Mouse (Mus musculus) right cerebral cortex, postnatal 25 days (tissue): ENCODE results near the gene Prss57.
A peak's percentile ranks its signal among the peaks of the same experiment; 100 is the strongest.

Source experiments
- DNase-seq: peaks from one replicate; pipeline ENCODE4 v3.0.0; 2022

The Prss57 gene

GRCm38 (mm10) chr10:79790861-79791260, at the start of gene Prss57:
Gene Prss57, minus strand, starts transcription at chr10:79790961.
- DNase-seq, result no peak

GRCm38 (mm10) chr10:79840091-79840490, 49.3 kb upstream of the Prss57 start:
- no peak for DNase-seq

- DNase-seq, result no peak
These were observed 47.4 kb upstream of the Prss57 start for GRCm38 (mm10) chr10:79838151-79838550.

- DNase-seq, result no peak
These were observed 46.2 kb upstream of the Prss57 start for GRCm38 (mm10) chr10:79836918-79837317.

DNA sequence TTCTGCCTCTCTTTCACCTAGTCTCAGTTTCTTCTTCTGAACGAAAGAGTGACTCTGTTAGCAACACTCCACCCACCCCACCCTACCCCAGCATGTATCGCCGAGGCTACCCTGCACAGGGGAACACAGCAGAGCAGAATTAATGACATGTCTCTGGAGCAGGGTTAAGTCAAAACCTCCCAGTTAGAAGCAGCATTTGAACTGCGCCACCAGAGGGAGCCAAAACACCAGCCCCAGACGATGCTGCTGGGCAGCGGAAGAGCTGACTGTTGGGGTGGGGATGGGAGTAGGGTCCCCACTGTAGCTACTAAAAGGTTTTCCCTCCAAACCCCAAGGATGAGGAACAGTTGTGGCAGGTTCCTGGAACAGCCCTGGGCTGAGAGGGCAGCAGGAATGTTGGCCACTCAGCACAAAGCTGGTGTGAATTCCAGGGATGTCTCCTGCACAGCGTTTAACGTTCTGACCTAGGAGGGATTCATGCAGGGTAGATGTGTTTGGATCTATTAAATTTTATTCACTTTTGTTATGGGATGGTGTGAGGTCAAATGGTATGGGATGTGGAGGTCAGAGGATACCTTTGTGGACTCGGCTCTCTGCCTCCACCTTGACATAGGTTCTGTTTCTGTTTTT, 44.1 kb upstream of the Prss57 start:
- DNase-seq, result peak; percentile 73

GRCm38 (mm10) chr10:79832786-79833181, 42.0 kb upstream of the Prss57 start:
- DNase-seq, result no peak

DNA sequence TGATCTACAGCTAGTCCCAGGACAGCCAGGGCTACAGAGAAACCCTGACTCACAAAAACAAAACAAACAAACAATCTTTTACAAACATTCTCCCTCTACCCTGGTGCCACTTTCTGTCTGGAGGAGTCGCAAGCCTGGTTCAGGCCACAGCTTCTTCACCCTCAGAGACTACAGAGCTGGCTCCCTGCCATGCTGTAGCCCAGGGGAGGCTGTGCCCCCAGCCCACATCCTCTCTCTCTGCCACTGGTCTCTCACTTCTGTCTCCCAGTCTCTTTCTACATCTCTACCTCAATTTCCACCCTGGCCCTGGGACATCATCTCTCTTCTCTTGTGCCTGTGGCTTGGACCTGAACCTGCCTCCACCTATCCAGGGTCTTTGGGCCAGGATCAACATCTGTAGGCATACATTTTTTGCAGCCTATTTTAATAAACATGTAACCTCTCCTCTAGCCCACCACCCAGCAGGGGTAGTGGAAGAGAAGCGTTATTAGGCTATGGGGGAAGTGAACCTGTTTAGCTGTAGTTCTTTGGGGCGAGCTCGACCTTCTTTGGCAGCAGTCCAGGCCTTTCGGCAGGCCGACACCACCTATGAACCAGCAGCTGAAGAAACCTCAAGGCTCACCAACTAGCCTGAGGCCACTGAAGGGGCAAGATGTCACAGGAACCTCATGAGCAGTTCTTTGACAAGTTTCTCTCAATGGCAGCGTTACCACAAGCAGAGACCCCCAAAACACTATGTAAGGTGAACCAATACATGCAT, 41.4 kb upstream of the Prss57 start:
- no peak for DNase-seq

- no peak for DNase-seq
These were observed 40.8 kb upstream of the Prss57 start for GRCm38 (mm10) chr10:79831583-79831982.

DNA sequence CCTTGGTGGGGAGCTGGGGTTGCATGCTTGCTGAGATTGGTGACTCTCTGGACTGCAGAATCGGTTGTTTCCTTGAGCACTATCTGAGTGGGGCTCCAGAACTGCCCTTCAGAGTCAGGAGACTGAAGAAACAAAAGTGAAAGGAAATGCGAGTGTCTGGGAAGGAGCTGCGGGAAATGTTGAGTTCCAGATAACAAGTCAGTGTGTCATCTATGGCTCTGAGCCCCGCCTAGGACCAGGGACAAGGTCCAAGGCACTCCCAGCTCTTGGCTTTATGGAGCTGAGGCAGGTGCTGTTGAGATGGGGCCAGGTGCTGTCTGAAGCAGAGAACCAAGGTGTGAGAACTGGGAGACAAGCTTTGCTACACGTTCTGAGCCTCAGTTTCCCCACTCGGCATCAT, 33.7 kb upstream of the Prss57 start:
- no peak for DNase-seq

DNA sequence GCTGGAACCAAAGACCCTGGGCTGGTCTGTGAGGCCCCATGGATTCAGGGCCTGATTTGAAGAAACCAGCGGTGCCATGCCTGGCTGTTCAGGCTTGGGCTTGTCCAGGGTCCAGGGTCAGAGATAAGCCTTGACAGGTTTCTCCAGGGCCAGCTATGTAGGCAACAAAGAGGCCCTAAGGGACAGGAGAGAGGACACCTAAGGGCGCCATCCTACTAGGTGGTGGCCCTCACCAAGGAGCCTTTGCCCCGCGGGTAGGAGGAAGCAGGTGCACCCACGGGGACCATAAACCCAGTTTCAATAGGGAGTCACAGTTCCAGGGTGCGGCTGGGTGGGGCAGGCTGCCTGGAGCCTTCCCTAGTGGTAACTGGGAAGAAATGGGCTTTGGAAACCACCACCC, 32.2 kb upstream of the Prss57 start:
- no peak for DNase-seq

GRCm38 (mm10) chr10:79822372-79822771, 31.6 kb upstream of the Prss57 start:
- DNase-seq, result no peak

GRCm38 (mm10) chr10:79821731-79822130, 31.0 kb upstream of the Prss57 start:
- DNase-seq, result no peak

DNA sequence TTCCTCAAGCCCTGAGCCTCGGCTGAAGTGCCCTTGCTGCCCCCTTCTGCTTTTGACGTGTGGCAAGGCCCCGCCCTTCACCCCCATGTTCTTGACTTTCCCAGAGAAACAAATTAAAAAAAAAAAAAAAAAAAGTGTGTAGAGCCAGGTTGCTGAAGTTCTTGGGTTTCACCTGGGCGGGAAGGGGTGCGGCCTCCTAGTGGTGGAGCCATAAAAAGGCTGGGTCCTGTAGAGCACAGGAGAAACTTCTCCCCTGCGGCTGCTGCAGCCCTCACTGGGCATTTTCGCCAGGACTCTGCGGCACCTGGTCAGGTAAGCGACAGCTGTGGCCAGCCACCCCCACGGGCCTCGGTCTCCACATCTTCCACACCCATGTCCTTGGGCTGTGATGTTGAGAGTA, 30.0 kb upstream of the Prss57 start, which contains the start of gene Misp:
Gene Misp (plus strand): TSS at position 208 of the 400 bp plus-strand sequence.
- no peak for DNase-seq

DNA sequence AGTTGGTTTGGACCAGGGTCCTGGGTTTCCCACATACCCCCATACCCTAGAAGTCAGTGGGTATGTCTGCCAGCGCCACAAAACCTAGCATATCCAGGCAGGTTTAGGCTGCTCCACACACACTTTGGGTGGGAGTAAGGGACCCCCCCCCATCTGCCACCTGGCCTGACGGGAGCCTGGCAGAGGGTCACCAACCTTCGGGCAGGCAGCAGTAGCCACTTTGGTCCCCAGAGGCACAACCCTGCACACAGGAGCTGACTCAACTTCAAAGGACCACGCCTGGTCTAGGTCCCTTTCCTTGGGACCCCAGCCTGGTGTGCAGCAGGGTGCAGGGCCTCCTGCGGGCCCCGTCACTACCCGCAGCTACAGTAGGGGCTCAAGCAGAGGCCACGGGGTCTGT, 29.5 kb upstream of the Prss57 start:
- DNase-seq, result no peak

DNA sequence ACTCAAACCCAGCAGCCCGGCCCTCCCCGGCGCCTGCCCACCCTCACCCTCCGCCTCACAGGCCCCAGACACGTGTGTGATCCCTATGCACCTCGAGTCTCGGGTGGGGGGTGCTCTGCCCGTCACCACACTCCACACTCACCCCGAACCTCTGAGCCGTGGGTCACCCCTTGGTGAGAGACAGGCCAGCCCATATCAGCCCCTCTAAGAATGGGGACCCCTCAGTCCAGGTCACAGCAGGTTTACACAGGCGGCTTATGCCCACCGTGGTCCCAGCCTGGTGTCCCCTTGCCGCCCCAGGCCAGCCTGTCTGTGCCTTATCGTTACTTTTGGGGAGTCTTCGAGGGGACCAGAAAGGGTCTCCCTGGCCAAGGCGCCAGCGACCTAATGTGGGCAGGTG, 28.8 kb upstream of the Prss57 start:
- no peak for DNase-seq

DNA sequence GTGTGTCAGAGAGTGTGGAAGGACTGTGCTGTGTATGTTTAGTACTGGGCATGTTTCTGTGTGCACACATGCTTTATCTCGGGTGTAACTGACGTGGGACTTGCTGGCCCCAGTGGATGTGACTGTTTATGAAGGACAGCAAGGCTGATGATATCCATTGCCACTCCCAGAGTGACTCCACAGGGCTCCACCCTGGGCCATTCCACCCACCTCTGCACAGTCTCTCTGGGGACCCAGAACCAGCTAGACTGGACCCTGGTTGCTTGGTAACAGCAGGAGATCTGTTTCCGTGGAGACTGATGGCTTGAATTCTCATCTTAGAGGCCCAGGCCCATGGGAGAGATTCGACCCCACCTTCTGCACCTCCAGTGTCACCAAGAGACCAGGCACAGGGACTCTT, 27.5 kb upstream of the Prss57 start:
- no peak for DNase-seq

GRCm38 (mm10) chr10:79817111-79817510, 26.4 kb upstream of the Prss57 start:
- DNase-seq, result no peak

DNA sequence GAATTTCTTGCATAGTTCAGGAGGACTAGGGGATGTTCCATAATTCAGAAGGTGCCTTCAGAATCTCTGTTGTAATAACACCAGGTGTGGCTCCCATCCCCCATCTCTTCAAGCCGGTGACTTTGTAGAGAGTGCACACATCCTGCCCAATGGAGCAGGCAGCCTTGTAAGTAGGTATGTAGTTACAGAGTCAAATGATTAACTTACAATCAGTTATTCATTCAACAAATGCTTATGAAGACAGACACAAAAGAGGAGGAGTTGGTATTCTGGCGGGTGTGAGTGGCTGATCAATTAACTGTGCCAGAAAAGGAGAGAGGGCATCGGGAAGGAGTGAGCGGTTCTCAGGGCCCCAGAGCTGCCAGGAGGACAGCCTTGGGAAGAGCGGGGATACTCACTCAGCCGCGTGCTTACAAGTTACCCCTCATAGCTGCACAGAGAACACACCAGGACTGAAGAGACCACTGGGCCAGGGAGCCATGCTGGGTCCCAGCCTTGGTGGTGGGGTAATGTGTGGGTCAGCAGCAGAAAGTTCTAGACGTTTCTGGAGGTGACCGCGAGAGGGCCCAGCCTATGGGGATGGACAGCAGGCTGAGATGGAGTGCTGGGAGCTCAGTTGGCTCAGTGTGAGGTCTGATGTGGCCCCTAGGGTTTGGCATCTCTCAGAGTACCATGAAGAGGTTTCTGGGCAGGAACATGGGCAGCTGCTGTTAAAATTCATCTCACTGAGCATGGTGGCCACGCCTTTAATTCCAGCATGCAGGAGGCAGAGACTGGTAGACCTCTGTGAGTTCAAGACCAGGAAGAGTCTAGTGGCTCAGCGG, 25.1 kb upstream of the Prss57 start:
- no peak for DNase-seq

DNA sequence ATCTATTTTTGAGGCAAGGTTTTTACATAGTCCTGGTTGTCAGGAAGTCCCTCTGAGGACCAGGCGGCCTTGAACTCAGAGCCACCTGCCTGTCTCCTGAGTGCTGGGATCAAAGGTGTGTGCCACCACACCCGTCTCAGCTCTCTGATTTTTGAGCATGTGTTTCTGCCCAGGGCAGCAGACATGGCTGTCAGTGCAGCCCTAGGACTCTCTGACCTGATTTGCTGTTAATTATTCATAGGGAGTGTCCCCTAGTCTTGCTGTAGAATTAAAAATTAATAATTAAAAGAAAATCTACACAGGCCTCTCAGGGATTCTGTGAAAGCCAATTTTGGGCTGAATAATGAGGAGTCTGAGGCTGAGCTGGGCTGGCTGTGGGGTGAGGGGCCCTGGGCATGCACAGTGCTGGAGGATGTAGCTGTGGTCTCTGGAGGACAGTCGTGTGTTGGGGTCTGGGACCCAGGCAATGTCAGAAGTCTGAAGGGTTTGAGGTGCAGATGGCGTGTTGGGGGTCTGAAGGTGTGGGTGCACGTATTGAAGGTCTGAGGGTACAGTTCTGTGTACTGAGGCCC, 23.6 kb upstream of the Prss57 start:
- no peak for DNase-seq

DNA sequence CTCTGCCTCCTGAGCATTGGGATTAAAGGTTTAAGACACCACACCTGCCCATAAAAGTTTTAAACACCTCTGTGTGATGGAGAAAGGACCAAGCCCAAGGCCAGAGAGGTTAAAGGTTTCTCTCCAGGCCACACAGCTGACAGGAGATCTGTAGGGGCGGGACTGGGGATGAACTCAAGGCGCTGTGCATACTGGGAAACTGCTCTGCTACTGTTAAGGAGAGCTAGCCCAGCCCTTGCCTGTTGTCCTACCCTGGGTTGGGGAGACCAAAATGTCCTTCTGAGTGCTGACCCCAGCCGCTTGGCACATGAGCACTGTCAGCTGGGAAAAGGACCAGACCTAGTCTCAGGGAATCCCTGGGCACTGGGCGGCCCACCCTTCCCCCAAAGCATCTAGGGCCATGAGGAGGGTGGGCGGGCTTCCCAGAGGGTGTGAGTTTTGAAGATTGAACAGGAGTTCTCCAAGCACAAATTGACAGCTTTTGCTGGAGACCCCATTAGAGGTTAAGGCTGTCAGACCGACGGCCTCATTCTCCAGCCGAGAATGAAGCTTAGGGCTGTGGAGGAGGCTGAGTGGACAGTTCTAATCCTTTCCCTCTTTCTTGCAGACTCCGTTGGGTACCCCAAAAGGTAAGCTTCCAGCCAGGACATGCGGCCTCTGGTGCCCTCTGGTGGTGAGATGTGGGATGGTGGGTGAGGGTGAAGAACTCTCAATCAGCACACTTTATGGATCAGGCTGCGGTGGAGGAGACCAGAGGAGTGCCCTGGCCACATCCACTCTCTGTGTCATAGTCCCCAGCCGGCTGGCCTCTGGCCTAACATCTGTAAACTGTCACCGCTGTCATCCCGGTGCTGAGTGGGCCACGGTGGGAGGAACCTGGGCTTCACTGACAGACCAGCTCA, 21.2 kb upstream of the Prss57 start:
- DNase-seq, result peak; percentile 84

- no peak for DNase-seq
These were observed 18.0 kb upstream of the Prss57 start for GRCm38 (mm10) chr10:79808728-79809127.

- DNase-seq, result no peak
These were observed 17.1 kb upstream of the Prss57 start for GRCm38 (mm10) chr10:79807826-79808225.
